Mouse (Mus musculus) regulatory T cell (primary cell): ENCODE measurements around the gene Rpp25.

ENCODE experiments used
- in situ Hi-C: fragments of 300-600 bp; cut with MboI, MseI; formaldehyde crosslinking; loops from one replicate; pipeline ENCODE4 v1.15.1; 2025; ENCODE audit warnings: high pct_unique_total_duplicates

Gene Rpp25

DNA sequence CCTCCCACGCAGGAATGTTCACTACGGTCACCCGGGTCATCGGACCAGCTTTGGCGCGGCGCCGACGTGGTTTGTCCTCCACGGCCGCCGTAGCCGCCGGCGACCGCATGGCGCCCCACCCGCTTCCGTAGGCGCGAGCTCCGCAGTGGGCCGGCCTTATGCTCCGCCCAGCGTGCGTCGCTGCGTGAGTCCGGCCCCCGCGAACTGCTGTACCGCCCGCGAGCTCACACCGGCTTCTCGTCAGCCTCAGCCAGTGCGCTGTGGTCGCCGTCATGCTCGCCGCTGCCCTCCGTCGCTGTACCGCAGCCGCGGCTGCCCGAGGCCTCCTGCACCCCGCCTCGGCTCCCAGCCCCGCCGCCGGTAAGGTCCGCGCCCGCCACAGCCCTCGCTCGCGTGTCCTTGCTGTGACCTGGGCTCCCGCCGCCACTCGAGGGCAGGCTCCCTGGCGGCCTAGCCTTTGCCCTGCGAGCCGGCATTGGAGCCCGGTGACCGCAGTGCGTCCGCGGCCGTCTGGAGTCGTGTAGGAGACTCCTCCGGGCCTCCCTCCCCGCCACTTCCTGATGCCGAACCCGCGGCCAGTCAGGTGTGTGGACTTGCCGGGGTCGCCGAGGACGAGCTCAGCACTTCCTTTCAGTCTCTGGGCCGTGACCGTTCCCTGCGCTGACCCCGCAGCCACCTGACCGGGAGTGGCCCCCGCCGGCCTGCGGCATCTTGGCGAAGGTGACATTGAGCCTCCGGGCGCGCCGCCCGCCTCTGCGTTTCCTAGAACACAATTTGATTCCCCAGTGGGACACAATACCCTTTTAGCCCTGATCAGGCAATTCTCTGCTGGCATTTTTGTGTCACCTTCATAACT lies 17.5 kb downstream of the Rpp25 start, which contains the start of gene Cox5a:
Cox5a (plus strand) TSS at position 219 of the 856 bp plus-strand sequence.
- in situ Hi-C loops: no loop called here

DNA sequence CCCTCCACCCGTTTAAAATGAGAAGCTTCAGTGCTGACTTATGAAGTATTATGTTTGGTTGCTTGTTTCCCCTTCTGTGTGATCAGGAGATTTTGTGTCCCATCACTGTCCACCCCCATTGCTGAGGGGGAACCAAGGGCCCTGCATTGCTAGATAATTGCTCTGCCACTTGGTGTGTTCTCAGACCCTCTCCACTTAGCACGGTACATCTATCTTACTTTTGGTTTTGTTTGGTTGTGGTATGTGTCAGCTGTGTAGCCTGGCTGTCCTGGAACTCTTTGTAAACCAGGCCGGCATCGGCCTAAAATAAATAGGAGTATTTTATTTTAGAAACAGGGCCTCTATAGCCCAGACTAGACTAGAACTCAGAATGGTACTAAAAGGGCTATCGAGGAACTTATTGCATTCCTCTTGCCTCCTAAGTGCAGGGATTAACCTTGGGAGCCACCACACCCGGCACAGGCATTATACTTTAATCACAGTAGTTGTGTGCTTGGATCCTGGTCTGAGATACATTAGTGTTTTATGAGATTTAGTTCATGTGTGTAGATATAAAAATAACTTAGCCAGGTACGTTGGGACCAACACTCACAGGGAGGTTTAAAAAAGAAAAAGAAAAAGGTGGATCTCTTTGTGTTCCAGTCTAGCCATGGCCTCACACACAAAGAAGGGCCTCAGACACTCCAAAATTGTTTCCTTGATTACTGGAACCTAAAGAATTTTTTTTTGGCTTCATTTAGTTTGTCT lies 18.5 kb downstream of the Rpp25 start:
- in situ Hi-C loops: no loop called here

DNA sequence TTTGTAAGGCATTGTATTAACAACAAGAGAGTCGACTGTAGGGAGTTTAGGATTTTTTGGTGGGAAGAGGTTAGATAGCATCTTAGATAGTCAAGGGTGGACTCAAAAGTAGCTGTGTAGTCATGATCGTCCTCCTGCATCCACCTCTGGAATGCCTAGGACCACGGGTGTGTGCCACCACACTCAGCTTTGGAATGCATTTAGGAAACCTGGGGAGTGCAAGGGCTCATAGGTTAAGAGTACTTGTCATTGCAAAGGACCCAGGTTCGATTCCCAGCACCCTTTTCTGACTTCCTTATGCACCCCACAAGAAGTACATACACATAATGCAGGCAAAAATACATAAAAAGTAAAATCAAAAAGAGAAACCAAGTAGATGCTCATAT lies 19.0 kb downstream of the Rpp25 start:
- in situ Hi-C loops: no loop called here

DNA sequence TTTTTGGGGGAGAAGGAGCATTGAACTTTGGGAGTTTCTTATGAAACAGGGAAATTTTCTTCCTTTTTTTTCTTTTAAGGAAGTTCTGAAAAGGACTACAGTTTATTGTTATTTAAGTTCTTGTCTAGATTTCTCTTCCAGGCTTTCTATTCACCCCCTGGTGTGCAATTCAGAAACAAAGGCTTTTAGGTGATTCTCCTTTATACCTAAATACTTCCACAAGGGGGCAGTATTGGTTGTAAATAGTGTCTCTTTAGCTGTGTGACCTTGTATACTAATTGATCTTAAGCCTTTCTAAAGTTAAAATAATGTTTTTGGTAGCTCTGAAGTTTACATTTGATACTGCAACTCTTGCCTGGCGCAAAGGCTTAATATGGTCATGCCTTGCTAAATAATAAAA lies 19.9 kb downstream of the Rpp25 start:
- in situ Hi-C loops: no loop called here

DNA sequence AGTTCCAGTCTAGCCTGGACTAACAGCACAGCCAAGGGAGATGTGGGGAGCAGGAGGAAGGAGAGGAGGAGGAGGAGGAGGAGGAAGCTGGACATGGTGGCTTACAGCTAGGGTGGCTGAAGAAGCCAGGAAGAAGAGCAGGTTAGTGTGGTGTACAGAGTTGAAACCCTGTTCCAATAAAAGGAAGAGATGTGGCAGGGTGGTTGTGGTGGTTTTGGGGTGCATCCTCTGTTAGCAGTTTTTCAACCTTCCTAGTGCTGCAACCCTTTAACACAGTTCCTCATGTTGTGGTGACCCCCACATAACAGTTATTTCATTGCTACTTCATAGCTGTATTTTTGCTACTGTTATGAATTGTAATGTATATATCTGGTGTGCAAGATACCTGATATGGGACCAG lies 20.6 kb downstream of the Rpp25 start:
- in situ Hi-C loops: no loop called here

DNA sequence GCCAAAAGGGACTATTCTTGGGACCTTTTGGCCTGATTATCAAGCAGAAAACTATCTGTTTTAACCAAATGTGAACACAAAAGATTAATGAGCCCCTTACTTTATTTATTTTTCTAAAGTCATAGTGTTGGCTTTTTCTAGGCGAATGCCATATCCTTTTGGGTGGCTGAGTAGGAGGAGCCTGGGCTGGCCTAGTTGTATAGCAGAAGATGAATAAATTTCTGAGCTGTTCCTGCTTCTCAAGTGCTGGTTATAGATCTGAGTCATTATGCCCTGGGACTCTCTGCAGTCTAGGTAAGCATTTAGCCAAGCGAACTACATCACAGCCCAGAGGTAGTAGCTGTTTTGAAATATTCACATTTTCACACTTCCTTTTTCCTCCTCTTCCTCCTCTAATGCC lies 21.7 kb downstream of the Rpp25 start:
- in situ Hi-C loops: no loop called here

DNA sequence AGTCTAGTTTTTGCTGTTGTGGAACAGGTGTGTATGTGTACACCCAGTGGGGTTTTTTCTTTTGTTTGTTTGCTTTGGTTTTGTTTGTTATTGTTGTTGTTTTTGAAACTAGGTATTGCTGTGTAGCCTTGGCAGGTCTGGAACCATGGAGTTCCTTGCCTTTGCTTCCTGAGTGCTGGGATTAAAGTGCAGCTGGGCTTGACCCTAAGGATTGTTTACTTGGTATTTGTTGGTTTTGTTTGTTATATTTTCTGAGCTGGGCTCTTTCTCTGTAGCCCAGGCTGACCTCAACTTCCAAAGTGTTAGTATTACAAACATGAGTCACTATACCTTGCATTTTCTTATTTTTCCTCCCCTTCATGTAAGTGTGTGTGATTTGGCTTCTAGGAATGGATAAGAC lies 22.6 kb downstream of the Rpp25 start:
- in situ Hi-C loops: no loop called here

DNA sequence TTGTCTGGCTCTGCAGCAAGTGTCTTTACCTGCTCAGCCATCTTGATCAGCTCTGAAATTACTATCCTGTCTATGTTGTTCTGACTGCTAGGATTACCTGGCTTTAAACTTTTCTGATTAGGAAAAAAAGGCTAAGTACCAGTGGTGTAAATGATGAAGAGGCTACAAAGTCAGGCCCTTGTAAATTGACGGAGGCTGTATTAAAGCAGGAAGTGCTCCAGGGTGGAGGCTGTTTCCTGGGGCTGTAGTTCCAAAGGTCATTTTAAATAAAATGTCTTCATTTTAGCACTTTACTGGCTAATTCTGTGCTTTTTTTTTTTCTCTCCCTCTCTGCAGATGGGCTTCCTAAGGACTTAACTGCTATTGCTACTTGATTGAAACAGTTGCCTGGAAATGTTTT lies 28.1 kb downstream of the Rpp25 start:
- in situ Hi-C loops: no loop called here

DNA sequence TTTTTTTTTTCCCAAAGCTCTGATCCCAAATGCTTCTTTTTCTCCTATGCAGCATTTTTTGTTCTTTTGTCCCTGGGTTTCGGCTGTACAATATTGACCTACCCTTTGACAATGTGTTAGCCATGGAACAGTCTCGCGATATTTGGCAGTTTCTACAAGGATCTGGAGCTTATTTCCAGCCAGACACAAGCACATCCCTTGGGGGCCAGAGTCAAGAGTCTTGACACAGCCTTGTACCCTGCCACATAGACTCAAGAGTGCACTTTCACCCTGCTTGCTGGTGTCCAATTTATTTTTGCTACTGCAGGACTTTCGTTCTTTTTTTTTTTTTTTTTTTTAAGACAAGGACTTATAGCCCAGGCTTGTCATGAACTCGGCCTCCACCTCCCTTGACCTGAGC lies 32.5 kb downstream of the Rpp25 start:
- in situ Hi-C loops: no loop called here

DNA sequence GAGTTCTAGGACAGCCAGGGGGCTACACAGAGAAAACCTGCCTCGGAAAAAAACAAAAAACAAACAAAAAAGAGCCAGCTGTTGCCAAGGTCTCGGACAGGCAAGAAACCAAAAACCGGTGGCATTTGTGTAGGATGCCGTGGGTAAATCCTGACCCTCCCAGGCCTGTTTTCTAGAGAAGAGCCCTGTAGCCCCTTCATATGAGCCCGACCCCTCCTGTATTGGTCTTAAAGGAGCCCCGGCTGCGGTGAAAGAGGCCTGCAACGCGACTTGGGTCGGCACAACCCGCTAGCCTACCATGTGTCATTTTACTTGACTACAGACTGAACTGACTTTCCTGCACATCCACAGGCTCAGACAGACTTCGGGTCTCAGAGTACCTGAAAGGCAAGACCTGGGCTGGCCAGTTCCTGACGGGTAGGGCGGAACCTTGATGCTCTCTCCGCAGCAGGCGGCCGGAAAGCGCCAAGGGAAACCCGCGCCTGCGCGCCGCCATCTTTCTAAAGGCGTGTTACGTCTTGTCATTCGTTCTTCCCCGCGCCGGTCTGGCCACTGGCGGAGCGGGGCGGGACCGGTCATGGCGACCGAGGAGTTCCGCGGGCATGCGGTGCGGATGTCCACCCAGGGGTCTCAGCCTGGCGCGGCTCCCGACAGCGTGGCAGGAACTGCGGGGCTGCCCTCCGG lies 33.4 kb downstream of the Rpp25 start, which contains the start of gene Fam219b:
Fam219b (plus strand) TSS at position 485 of the 684 bp plus-strand sequence.
- in situ Hi-C loops: no loop called here

DNA sequence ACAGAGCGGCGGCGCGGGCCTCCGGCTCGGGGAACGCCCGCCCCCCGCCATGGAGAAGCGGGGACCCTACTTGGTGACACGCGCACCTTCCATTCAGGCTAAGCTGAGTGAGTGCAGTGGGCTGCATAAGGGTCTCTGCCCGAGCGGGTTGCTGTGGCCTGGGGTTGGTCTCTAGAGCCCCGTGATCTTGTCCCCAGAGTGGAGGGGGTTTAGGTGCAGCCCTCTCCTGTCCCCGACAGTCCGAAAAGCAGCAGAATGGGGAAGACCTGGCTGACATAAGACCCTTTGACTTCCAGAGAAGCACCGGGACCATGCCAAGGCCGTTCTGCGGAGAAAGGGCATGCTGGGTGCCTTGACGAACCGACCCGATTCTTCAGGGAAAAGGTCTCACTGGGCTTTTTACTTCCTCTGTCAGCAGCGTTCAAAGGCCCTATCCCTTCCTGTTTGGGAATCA lies 33.9 kb downstream of the Rpp25 start:
- in situ Hi-C loops: no loop called here

DNA sequence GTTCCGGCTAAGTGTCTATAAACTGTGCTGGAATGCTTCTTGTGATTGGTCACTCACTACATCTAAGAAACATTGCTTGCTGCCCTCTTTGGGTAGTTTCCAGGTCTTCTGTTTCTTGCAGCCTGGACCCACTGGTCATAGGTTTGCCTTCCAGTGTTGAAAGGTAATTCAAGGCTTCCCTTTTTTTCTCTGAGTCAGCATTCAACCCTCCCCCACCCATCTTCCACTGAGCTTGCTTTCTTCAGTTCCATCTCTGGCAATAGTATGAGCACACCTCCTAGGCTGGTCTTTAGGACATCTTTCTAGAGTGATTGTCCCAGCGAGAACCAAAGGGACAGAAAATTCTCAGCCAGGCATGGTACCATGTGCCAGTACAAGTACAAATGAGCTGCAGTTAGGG lies 35.7 kb downstream of the Rpp25 start:
- in situ Hi-C loops: no loop called here

DNA sequence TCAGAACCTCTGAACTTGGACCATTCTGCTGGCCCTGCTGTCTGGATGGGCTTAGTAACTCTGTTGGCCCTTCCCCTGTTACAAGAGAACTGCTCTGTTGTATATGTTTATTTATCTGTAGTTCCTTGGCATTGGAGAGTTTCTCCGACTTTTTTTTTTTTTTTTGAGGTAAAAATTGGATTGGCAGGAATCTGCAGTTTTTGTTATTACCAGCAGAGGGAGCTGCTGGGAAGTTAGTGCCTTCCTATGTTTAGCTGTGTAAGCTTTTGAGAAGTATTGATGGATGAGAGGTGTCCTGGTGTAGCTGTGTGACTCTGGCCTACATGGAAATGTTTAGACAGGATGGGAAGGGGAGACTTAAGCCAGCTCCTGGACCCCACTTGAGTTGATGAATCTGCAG lies 37.5 kb downstream of the Rpp25 start:
- in situ Hi-C loops: loop anchor here (10.0 kb wide), 1 partner anchor 113 kb away; the partner anchor contains the start of gene Csk

DNA sequence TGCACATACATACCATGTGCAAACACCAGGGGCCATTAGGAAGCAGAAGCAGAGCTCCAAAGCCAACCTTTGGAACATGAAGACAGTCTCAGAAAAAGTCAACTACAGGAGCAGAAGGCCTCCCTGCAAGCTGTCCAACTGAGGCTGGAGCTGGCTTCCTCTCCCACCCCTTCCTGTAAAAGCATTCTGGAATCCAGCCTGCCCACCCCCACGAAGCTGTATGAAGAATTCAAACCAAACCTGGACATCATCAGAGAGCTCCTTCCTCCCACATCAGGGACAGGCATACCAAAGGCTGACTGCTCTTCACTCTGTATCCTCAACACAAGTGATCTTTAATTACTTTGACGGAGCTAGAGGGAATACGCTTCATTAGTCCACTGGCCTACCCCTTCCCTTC lies 40.1 kb downstream of the Rpp25 start:
- in situ Hi-C loops: loop anchor here (10.0 kb wide), 1 partner anchor 111 kb away; the partner anchor contains the start of gene Csk

DNA sequence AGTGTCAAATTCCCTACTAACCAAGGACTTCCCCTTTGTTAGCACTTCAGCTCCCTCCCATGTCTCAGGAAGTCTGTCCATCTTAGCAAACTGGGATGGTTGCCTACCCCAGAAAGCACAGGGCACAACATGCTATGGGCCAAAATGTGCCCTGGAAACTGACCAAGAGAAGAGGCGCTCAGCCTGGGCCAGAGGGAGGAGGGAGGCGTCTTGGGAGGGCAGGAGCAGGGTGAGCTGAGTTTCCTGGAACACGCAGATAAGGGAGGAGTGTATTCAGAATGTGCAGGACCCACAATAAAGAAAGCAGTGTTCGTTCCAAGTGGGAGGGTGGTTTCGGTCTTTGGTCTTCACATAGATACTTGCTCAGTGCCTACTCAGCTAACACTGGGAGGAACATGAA lies 43.5 kb downstream of the Rpp25 start:
- in situ Hi-C loops: loop anchor here (10.0 kb wide), 1 partner anchor 108 kb away; the partner anchor contains the start of gene Csk

DNA sequence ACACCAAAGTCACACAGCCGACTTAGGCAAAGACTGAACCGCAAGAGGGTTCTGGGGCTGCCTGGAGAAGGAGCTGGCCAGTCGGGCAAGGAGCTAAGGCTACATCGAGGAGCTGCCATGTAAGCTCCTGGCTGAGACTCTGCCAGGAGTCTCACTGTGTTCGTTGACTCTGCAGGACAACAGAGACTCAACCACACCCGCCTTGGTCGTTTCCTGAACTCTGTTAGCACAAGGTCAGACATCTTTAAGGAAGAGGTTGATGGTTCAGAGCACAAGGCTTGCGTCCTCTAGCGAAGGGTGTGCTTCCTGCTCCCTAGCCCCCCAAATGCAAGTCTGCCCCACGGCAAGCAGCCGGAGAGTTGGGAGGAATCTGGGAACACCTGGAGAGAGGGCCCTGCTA lies 44.0 kb downstream of the Rpp25 start:
- in situ Hi-C loops: loop anchor here (10.0 kb wide), 1 partner anchor 107 kb away; the partner anchor contains the start of gene Csk

DNA sequence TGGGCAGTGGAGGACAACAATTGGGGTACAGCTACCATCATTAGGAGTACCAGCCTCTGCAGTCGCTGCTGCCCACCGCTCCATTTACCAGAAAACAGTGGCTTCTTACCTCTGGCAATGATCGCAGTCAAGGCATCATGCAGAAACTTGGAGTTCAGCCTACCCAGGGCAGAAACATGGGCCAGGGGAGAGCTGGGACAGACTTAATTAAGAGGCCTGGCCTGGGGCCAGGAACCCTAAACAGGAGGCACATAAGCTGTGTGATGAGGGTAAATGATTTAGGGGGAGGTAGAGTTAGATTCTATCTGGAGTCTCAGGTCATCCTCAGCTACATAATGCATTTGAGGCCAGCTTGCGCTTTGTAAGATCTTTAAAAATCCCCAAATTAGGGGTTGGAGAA lies 45.4 kb downstream of the Rpp25 start:
- in situ Hi-C loops: loop anchor here (10.0 kb wide), 1 partner anchor 106 kb away; the partner anchor contains the start of gene Csk

DNA sequence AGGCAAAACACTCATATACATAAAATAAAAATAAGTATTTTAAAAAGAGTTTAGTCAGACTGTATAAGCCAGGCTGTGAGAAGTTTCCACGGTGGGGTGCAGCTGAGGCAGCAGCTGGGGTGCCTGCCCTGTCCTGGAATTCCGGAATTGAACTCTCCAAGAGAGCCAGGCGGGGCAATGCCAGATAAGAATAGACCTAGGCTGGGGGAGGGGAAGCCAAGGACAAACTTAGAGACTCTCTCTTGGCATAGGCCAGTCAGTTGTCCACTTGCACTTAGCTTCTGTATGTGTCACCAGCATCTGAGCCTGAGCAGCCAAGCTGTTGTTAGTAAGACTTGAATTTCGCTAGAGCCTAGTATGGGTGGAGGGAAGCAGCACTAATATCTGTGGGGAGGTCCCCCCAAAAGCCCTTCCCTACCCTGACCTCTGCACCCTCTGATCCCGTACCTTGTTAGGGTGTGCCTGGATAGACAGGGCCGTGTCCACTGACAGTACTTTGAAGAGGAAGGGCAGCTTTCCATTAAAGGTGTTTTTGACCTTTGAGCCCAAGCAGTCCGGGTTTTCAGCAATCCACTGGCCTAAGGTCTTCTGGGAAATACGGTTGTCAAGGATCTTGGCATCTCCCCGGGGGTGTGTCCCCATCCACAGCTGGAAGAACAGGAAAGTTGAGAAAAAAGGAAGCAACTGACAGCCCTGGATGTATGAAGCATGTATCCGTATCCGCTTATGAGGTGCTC lies 46.5 kb downstream of the Rpp25 start:
- in situ Hi-C loops: no loop called here

DNA sequence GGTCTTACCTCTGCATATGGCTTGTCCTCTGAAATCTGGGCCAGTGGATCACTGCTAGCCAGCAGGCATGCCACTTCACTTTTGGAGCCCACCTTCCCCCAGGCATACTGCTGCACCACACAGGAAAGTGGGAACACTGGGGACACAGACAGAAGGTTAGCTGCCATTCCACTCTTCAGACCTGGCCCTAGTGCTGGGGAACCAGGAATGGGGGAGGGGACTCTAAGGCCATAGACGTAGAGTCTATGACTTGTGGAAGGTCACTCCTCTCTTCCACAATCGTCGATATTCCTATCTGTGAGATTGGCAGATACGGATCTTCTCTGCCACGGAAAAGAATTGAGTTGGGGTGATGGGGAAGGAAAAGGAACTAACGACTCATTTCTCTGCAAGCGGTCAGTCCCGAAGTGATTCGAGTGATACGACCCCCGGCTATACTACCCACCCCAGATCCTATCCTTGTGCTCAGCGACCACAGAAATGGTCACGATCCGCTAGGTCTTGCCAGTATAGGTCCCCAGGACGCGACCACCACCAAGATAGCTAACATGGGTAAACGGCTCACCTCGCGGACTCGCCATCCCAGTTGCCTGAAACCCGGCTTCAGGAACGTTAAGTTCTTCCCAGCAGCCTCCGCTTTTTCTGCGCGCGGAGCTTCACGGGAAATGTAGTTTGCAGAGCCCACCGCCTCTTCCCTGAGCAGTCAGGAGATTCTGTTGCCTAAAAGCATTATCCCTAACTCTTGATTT lies 48.5 kb downstream of the Rpp25 start, which contains the start of gene Mpi:
Mpi (minus strand) TSS at position 625 of the 749 bp plus-strand sequence.
- in situ Hi-C loops: no loop called here

DNA sequence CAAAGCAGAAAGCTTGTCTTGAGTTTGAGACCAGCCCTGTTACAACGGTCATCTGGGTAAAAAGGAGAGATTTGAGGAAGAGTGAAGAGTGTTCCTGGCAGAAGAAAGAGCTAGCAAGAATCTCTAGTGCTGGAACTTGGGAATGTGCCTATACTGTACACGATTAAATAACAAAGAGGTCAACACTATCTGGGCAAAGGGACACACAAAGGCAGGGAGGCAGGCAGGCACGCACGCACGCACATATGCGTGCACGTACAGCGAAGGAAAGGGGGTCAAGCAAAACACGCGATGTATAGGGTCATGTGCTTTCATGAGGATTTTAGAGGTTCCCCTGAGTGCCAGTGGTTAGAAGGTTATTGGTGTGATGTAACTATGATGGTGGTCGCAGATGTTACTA lies 49.3 kb downstream of the Rpp25 start:
- in situ Hi-C loops: no loop called here
